Mouse (Mus musculus) ovary, postnatal 36 days (tissue): ENCODE data around the gene Nup160.

ENCODE experiments used
- DNase-seq: peaks from one replicate; pipeline ENCODE4 v3.0.0; 2022; ENCODE audit warnings: low spot score, mixed read lengths

Nup160 gene

DNA sequence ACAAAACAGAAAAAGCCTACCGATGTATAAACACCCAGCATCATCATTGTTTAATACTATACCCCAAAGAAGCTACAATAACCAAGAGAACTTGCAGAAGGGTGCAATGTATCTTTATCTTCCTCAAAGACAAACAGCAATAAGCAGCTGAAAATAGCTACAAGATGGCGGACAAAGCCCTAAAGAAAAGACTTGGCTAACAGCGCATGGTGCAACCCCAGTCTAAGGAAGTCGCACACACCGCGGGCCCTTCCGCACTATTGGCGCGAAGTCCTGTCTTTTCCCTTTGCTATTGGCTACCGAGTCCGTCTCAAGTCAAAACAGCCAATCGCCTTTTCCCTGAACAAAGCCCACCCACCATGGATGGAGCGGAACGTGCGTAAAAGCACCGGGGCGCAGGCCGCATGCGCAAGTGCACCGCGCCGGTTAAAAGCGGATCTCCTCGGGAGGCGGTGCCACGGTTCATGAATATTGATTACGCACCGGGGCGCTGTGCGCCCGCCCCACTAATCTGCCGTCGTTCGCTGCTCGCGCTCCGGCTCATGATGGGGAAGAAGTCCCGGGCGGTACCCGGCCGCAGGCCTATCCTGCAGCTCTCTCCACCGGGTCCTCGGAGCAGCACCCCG, 68.2 kb downstream of the Nup160 start, which contains the start of gene Fnbp4:
Gene Fnbp4 (plus strand): TSS at position 318 of the 626 bp plus-strand sequence.
- peak; percentile 97 for DNase-seq

- DNase-seq: no peak
Observed at GRCm38 (mm10) chr2:90745740-90746537, 68.9 kb downstream of the Nup160 start.

DNA sequence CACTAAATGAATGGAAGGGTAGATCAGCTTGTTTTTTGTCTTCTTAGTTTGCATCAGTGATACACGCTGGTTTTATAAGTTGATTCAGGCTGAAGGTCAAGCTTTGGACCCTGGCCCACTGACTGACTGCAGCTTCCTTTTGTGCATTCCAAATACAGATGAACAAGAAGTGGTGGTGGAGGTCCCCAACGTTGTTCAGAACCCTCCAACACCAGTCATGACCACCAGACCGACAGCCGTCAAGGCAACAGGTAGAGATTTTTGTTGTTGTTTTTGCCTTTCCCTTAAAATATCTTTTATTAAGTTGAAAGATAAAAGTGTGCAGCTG, 69.5 kb downstream of the Nup160 start:
- no peak for DNase-seq

- DNase-seq: no peak
Observed at GRCm38 (mm10) chr2:90747131-90747530, 70.1 kb downstream of the Nup160 start.

- no peak for DNase-seq
Observed at GRCm38 (mm10) chr2:90749676-90750459, 72.9 kb downstream of the Nup160 start.

- no peak for DNase-seq
Observed at GRCm38 (mm10) chr2:90753565-90753964, 76.5 kb downstream of the Nup160 start.

GRCm38 (mm10) chr2:90754188-90754587, 77.2 kb downstream of the Nup160 start:
- no peak for DNase-seq

DNA sequence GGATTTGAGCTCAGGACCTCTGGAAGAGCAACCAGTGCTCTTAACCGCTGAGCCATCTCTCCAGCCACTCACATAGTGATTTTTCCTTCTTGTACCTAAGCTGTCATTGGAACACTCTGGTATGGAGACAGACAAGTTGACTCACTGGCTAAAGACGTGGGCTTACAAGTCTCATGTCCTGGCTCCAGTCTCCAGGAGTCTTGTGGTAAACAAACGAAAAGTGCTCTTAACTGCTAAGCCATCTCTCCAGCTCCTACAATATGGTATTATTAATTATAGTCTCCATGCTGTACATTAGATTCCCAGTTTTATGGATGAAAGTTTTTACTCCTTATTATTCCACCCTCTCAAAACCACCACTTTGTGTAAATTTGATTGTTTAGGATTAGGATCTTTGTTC, 88.1 kb downstream of the Nup160 start:
- DNase-seq: no peak

DNA sequence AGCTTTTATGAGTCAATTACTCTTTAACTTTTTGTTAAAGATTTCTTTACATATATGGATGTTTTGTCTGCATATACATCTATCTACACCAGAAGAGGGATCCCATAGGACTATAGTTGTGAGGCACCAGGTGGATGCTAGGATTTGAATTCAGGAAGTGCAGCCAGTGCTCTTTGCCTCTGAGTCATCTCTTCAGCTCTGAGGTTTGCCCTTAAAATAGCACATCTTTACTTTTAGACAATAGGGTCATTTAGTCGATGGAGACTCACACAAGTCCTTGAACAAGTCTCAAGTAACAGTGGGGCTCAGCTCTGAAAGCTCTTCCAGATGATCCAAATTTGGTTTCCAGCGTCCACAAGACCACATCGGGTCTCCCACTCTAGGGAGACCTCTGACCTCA, 104.3 kb downstream of the Nup160 start:
- no peak for DNase-seq

GRCm38 (mm10) chr2:90781938-90782337, 104.9 kb downstream of the Nup160 start:
- DNase-seq: no peak

DNA sequence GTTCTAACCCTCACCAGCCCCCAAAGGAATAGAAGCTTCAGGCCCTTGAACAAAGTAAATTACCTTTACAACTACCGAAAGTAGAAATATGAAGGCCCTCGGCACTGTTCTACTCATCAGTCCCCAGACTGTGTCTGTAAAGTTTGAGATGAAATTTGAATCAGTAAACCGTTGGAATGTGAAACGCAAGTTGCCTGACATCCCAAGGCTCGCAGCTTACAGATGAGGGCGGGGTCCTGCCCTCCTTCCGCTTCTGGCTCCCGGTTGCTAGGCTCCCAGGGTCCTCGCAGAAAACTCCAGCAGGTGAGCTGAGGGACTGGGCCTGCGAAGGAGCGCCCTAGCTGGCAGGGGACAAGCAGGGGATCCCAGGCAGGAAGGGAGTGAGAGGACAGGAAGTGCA, 105.4 kb downstream of the Nup160 start, which contains the start of gene Agbl2:
Gene Agbl2 (plus strand): TSS at position 270 of the 400 bp plus-strand sequence.
- peak; percentile 29 for DNase-seq

DNA sequence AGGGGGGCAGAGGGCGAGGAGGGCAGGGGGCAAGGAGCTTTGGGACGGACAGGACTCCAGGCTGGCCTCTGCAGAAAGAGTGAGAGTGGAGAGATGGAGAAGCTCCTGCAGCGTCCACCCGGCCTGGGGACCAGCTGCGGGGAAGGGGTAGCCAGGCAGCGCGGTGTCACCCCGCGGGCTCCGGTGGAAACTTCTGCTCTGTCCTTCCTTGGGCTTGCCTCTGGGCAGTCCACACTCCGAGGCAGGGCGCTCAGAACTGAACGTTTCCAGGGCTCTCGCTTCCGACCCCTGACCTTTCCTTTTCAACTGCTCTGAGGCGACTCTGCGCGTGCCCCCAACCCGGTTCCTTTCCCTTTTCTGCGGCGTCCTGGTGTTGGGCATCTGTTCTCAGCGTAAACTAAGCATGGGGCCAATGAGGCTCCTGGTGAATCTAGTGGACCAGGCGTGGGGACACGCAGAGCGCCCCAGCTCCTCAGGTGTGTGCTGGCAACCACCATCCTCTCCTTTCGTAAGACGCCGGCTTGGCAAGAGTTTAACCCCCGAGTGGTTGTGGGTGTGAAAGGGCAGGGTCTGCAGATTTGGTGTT, 106.0 kb downstream of the Nup160 start:
- peak; percentile 26 for DNase-seq
